Mouse (Mus musculus) frontal cortex, adult (tissue): Measurements from ENCODE around the gene Prss1.
A peak's percentile ranks its signal among the peaks of the same experiment; 100 is the strongest.
"Not testable (repeated sequence)": the region's sequence is repeated elsewhere in the genome, so short reads cannot be mapped to it uniquely, and the experiment has no call there.

ENCODE experiments used
- ATAC-seq: cut with Nextera tagmentation; 2 replicates; pipeline ENCODE4 v1.9.2; 2017; ENCODE audit warnings: mild to moderate bottlenecking, moderate library complexity, mixed read lengths; ENCODE audit not compliant: low TSS enrichment

Gene Prss1

GRCm38 (mm10) chr6:41458632-41459031 lies at the start of gene Prss1:
TSS of gene Prss1 (plus strand) at chr6:41458932.
- not testable (repeated sequence) for ATAC-seq

- ATAC-seq: not testable (repeated sequence)
Measured at GRCm38 (mm10) chr6:41442261-41442660, 16.5 kb upstream of the Prss1 start.

GRCm38 (mm10) chr6:41446045-41446444 lies 12.7 kb upstream of the Prss1 start, which contains the start of gene Gm10334:
TSS of gene Gm10334 (minus strand) at chr6:41446145.
- ATAC-seq: not testable (repeated sequence)

GRCm38 (mm10) chr6:41499374-41499773 lies 40.6 kb downstream of the Prss1 start:
- no peak for ATAC-seq

- ATAC-seq: no peak
Measured at GRCm38 (mm10) chr6:41504915-41505314, 46.2 kb downstream of the Prss1 start.

- ATAC-seq: peak; percentile 64
Measured at GRCm38 (mm10) chr6:41505323-41505722, 46.6 kb downstream of the Prss1 start.
